Mouse (Mus musculus) right cerebral cortex, postnatal 4 days (tissue): ENCODE results near the gene Slc17a1.

Source experiments
- DNase-seq: peaks from one replicate; pipeline ENCODE4 v3.0.0-alpha.2; 2022

The Slc17a1 gene

GRCm38 (mm10) chr13:23892592-23893268 is 25.2 kb downstream of the Slc17a1 start:
- DNase-seq = no peak

- no peak for DNase-seq
These were observed 25.7 kb downstream of the Slc17a1 start for GRCm38 (mm10) chr13:23893269-23893593.

DNA sequence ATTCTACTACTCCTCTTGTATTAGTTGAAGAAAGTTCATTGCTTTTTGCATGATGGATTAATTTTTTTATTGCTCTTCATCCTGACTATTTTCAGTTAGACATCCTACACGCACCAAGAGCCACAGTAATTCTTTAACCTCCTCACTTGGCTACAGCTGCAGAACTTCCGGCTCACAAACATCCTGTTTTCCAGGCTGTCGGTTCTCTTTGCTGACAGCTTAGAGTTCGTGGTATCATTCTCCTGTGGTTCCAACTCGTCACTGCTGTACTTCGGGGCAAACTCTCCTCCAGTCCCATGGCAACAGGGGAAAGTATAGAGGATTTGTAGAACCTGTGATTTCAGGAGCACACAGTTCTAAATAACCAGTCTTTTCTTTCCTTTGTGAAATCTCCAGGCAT is 30.7 kb downstream of the Slc17a1 start:
- DNase-seq = no peak

DNA sequence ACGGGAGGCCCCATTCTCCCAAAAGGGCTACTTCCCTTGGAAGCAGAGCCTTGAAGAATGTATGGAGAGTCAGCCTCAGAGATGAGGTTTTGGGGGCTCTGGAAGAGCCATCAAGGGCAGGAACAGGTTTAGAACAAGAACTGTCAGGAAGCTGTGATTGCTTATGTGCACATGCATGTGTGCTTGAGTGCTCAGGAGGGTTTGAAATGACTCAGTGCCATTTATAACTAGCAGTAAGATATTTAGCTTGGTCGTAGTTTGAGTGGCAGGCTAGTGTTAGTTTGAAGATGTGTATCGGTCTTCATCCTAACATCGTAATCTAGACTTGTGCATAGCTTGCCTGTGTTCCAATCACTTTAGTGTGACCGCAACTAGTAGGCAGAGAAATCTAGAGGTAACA is 39.4 kb downstream of the Slc17a1 start:
- no peak for DNase-seq

DNA sequence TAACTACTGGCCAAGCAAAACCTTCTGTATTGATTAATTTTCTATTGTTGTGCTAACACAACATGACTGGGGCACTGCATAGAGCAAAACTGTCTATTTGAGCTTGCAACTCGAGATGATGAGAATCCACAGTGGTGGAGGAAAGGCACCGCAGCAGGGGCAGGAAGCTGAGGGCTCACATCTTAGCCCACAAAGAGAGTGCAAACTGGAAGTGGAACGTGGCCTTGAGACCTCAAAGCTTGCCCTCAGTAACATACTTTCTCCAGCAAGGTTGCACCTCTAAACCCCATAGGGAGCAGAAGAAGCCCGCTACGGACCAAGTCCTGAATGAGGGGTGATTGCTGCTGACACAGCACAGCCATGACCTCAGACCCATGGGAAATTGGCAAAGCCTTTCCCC is 42.6 kb downstream of the Slc17a1 start:
- DNase-seq = no peak

GRCm38 (mm10) chr13:23911335-23911734 is 43.8 kb downstream of the Slc17a1 start:
- no peak for DNase-seq

DNA sequence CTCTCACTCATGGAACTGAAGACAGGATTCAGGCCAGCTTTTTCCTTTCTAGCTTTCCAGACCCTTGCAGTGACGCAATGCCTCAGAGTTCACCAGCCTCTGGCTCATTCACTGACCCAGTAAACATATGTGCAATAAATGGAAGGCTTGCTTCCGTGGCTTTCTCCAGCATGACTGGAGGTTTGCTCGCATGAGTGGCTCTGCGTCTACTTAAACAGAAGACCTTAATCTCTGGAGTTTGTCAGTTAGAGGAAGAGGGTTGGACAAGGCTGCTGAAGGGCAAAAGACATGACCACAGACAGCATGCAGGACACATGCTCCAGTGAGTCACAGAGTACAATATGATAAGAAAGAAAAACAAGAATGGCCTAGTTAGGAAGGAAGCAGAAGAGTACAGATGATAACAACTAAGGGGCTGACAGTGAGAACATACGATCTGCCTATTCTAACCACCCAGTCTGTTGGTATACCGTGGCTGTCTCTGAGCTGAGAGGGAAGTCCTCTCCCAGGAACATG is 46.3 kb downstream of the Slc17a1 start:
- no peak for DNase-seq

GRCm38 (mm10) chr13:23914376-23915167 is 47.0 kb downstream of the Slc17a1 start, which contains the start of gene Slc17a4:
Gene Slc17a4 (minus strand): TSS chr13:23915009.
- DNase-seq = no peak

DNA sequence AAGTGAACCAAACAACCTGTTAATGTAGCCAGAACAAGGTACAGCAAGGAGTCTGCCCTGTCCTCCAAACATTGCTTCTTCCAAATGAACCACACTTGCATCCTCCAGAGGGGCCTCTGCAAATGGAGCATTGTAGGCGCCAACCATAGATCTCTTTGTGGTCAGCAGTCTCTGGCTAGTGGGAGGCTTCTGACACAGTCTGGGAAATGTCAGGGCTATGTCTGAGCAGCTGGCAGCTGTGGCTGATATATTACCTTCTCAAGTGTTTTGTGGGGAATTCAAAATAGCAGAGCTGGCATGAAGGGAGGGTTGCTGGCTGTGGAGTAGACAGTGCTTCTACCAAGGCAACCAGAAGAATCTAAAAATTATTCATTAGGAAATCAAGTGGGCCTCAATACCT is 48.6 kb downstream of the Slc17a1 start:
- DNase-seq = no peak

- no peak for DNase-seq
These were observed 50.1 kb downstream of the Slc17a1 start for GRCm38 (mm10) chr13:23917674-23918073.

DNA sequence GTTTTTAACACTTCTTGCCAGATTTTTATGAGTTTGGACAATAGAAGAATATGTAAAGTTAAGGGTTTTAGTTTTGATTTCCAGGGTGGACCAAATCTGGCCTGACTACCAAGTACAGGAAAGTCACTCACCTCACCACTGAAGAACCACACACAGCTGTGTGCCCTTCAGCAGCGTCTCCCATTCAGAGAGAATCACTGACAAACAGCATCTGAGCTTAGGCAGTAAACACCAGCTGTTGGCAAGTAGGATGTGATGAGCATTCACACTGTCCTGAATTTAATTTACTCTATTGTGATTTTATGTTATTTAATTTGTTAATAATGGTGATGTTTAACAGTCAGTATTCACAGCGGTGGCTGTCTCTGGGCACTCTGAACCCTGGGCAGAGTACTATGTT is 58.2 kb downstream of the Slc17a1 start:
- no peak for DNase-seq

GRCm38 (mm10) chr13:23928637-23929036 is 61.1 kb downstream of the Slc17a1 start:
- DNase-seq = no peak

DNA sequence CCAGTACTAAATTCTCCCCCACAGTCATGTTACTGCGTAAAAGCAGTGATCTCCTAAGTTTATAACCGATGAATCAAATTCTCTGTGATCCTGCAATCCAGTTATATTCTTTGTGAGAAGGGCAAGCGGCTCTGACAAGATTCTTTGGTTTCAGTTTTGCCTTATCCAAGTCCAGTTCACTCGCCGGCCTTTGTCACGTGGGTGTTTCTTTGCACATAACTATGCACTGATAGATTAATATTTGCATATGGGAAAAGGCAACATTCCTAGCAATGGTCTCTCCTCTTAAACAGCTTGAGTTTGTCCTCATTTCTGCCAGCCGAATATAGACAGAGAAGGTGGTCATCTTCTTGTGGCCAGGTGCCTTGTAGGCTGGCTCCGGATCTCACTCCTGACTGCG is 62.9 kb downstream of the Slc17a1 start:
- DNase-seq = no peak

DNA sequence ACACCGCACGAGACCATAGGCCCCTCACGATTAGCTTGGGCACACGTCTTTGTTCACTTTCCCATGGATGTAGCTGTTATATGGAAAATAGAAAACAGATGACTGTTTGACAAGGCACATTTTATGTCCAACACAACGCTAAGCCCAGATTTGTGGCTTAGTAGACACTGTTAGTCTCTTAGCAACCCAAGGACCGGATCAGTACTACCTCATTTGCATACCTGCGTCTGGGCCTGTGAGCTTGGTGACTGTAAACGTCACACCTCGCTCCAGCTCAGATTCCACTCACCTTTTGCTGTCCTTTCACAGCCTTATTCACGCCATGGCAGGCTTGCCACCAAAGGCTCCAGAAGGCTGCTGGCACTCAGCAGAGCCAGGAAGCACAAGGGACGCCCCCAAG is 63.4 kb downstream of the Slc17a1 start:
- DNase-seq = no peak

DNA sequence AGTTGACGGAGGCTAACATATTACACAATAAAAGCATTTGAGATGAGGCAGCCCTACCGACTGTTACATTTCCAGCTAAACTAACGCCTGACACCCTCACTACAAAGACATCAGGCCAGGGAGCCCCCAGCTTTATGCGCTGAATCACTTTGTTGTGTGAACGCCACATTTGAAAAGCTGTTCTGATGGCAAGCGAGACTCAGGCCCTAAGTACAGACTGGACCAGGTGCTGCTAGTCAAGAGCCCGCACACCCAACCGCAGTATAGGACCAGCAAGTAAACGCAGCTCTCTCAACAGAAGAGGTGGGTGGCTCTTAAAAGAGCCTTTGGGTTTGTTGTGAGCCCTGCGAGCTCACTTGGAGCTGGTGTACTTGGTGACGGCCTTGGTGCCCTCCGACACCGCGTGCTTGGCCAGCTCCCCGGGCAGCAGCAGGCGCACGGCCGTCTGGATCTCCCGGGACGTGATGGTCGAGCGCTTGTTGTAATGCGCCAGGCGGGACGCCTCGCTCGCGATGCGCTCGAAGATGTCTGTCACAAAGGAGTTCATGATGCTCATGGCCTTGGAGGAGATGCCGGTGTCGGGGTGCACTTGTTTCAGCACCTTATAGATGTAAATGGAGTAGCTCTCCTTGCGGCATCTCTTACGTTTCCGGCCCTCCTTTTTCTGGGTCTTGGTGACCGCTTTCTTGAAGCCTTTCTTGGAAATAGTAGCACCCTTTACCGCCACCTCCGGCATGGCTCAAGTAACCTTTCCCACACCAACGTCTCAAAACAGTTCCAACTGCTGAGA is 66.1 kb downstream of the Slc17a1 start, which contains the start of gene Hist1h2ba:
Gene Hist1h2ba, minus strand, starts transcription at position 736 of the 790 bp plus-strand sequence.
- DNase-seq = no peak

DNA sequence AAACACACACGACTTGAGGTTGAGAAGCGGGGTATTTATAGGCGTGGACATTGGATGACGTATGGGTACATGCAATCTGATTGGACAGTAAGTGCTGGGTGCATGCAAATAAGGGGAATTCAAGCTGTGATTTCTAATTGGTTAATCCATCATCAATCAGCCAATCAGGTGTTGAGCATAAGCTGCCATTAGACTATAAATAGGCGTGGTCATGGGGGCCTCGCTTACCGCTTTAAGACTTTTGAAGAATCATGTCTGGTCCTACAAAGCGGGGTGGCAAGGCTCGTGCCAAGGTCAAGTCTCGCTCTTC is 66.6 kb downstream of the Slc17a1 start, which contains the start of gene Hist1h2aa:
Gene Hist1h2aa, plus strand, starts transcription at position 252 of the 310 bp plus-strand sequence.
- no peak for DNase-seq

- DNase-seq = peak; percentile 53
These were observed 71.1 kb downstream of the Slc17a1 start for GRCm38 (mm10) chr13:23938699-23939098.

GRCm38 (mm10) chr13:23940291-23940690 is 72.7 kb downstream of the Slc17a1 start:
- DNase-seq = no peak

DNA sequence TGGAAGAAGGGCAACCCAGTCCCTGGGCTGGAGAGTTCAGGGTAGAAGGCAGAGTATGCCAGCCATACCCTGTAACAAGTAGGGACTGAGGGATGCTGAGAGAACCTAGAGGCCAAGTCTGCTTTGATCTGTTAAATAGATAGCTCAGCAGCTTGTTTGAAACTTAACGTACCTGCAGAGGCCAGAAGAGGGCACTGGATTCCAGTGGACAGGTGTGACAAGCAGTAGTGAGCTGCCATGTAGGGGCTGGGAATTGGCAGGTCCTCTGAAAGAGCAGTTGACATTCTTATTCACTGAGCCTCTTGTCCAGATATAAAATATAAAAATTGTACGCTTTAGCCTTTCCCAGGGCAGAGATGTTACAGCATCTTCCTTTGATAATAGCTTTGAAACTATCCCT is 75.3 kb downstream of the Slc17a1 start:
- DNase-seq = no peak
